Mouse (Mus musculus) stomach, postnatal 0 days (tissue): ENCODE measurements around the gene Sult2a7. TPM values are rescaled to one million over a fixed set of nuclear protein-coding genes. Genes with fewer than 3 reads are reported as not detected.

Experiments
- ATAC-seq: fragments of 200-750 bp; cut with Nextera tagmentation; 2 replicates; pipeline ENCODE4 v1.8.0; 2017; ENCODE audit not compliant: low FRiP score, low TSS enrichment
- DNase-seq: peaks from one replicate; pipeline ENCODE4 v3.0.0-alpha.2; 2016; ENCODE audit warnings: low spot score
- H3K27ac ChIP-seq: fragments of 300-500 bp; sonication (generic); replicated peaks from 2 replicates; pipeline ENCODE4 v1.5.1; 2014; ENCODE audit warnings: mild to moderate bottlenecking, control low read depth
- H3K27me3 ChIP-seq: fragments of 300-500 bp; sonication (generic); 2 replicates; pipeline ENCODE4 v1.6.1; 2014; ENCODE audit warnings: low read length; ENCODE audit not compliant: control insufficient read depth, insufficient read depth
- H3K36me3 ChIP-seq: fragments of 300-500 bp; sonication (generic); 2 replicates; pipeline ENCODE4 v1.6.1; 2014; ENCODE audit warnings: low read length, mixed read lengths; ENCODE audit not compliant: control insufficient read depth, insufficient read depth
- H3K4me1 ChIP-seq: fragments of 300-500 bp; sonication (generic); replicated peaks from 2 replicates; pipeline ENCODE4 v1.6.1; 2014; ENCODE audit warnings: antibody characterized with exemption; ENCODE audit not compliant: control insufficient read depth, insufficient read depth
- H3K4me2 ChIP-seq: fragments of 300-500 bp; sonication (generic); replicated peaks from 2 replicates; pipeline ENCODE4 v1.6.1; 2014; ENCODE audit warnings: low read depth, mild to moderate bottlenecking, control low read depth, moderate library complexity
- H3K4me3 ChIP-seq: fragments of 300-500 bp; sonication (generic); 2 replicates; pipeline ENCODE4 v1.5.1; 2014; ENCODE audit warnings: low read depth, low read length, control low read depth
- H3K9ac ChIP-seq: fragments of 300-500 bp; sonication (generic); 2 replicates; pipeline ENCODE4 v1.6.1; 2014; ENCODE audit warnings: mild to moderate bottlenecking, low read length, control low read depth, mixed read lengths
- H3K9me3 ChIP-seq: fragments of 300-500 bp; sonication (generic); 2 replicates; pipeline ENCODE4 v1.6.1; 2016; ENCODE audit warnings: low read length; ENCODE audit not compliant: control insufficient read depth
- CTCF ChIP-seq: IDR thresholded peaks from 2 replicates; pipeline ENCODE4 v1.5.1; 2016; ENCODE audit warnings: antibody characterized with exemption, low read depth, mild to moderate bottlenecking, moderate library complexity
- EP300 ChIP-seq: optimal IDR thresholded peaks from 2 replicates; pipeline ENCODE3; 2016; ENCODE audit warnings: antibody characterized with exemption
- WGBS: fragments of 180-500 bp; shearing (Covaris S2); extraction: QIAGEN DNeasy Blood & Tissue Kit; methylation state at CpG from one replicate; pipeline ENCODE4 v1.1.7; 2014; 5-methylcytosine and 5-hydroxymethylcytosine counted together
- polyA plus RNA-seq: library from polyadenylated mRNA; unstranded; fragments of >200 nt; fragmentation: Nextera tagmentation; extraction: Ambion mirVana; gene quantifications from 2 replicates; pipeline ENCODE4 v1.2.1, GENCODE M21; 2015

Gene Sult2a7
- polyA plus RNA-seq, 1 experiment from 2014 or later: not detected

DNA sequence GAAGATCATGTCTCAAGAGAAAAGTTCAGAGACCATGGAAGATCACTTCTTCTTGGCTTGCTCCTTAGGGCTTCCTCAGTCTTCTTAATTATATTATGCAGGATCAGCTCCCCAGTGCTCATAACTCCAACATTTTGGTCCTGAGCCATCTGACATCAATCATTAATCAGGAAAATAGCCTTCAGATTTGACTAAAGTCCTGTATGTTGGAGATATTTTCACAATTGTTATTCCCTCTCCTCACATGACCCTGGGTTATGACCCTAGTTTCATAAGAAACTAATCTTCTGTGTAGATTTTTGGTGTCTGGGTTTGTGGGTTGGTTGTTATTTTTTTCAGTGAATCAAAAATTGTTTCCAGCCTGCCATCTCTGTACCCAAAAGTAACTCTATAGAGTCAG lies 54.4 kb downstream of the Sult2a7 start:
- Histone ChIP-seq H3K27me3 (no peaks in the 10 kb centered on the region), H3K4me1 (no peaks in the 10 kb centered on the region), H3K27ac (no peak overlapping the region), H3K36me3 (no peaks in the 10 kb centered on the region), H3K4me3 (no peak overlapping the region), H3K9ac (no peak overlapping the region), H3K9me3 (no peaks in the 10 kb centered on the region), H3K4me2 (no peak overlapping the region)
- DNase-seq: no peak
- no peak for TF ChIP-seq CTCF
- TF ChIP-seq EP300: no peak
- ATAC-seq: no peak

DNA sequence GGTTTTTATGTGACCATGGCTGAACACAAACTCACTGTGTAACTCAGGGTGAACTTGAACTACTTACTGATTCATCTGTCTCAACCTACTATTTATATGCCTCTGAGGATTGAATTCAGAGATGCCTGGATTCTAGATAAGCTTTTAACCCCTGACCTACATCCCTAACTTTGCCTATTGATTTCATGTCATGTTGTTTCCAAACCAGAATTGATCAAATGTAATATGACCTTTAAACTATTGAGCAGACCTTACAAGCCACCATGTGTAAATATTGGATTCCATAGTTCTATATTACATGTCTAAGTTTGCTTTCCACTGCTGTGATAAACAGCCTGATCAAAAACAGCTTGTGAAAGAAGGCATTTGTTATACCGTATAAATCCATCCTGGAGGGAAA lies 55.5 kb downstream of the Sult2a7 start:
- no peaks in the 10 kb centered on the region for H3K4me1 ChIP-seq
- ATAC-seq: no peak
- no peak overlapping the region for H3K9ac ChIP-seq
- no peak overlapping the region for H3K4me2 ChIP-seq
- no peak overlapping the region for H3K4me3 ChIP-seq
- H3K9me3 ChIP-seq: no peaks in the 10 kb centered on the region
- no peaks in the 10 kb centered on the region for H3K27me3 ChIP-seq
- H3K36me3 ChIP-seq: no peaks in the 10 kb centered on the region
- DNase-seq: no peak
- H3K27ac ChIP-seq: no peak overlapping the region
- no peak for TF ChIP-seq EP300
- no peak for TF ChIP-seq CTCF
- WGBS: 74% methylated on average over 1 of the region's 1 CpGs

DNA sequence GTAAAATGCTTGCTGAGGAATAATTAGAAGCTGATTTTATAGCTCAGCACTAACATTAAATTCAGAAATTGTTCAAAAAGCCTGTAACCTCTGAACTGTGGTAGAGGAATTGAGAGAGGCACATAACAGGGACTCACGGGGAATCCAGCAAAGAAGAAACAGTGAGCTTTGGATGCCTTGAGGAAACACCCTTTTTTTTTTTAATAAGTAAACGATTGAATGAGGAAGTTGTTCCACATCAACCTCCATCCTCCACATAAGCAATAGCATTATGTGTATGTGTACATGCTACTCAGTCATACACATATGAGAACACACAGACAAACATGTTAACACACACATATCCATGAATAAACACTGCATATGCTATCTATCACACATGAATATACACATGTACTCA lies 56.0 kb downstream of the Sult2a7 start:
- 67% methylated on average over 2 of the region's 2 CpGs for WGBS
- Histone ChIP-seq H3K9ac (no peak overlapping the region), H3K27ac (no peak overlapping the region), H3K36me3 (no peaks in the 10 kb centered on the region), H3K27me3 (no peaks in the 10 kb centered on the region), H3K4me2 (no peak overlapping the region), H3K4me1 (no peaks in the 10 kb centered on the region), H3K9me3 (no peaks in the 10 kb centered on the region), H3K4me3 (no peak overlapping the region)
- TF ChIP-seq CTCF (no peak), EP300 (no peak)
- DNase-seq (no peak), ATAC-seq (no peak)

Other genes with a start within 250 kb of the Sult2a7 start
- gene Sult2a6, start 239.4 kb downstream of the Sult2a7 start, polyA plus RNA-seq: not detected in 2 replicates
- not detected in 2 replicates for gene Obox8, start 160.7 kb downstream of the Sult2a7 start, polyA plus RNA-seq
- gene Sult2a8, start 47.5 kb downstream of the Sult2a7 start, polyA plus RNA-seq: 0.15 TPM in 1 of 2 replicates, not detected in the other
- gene Vmn1r90, start 69.3 kb upstream of the Sult2a7 start, polyA plus RNA-seq: 0.05 TPM in 2 replicates
- not detected in 2 replicates for gene Obox7, start 165.3 kb upstream of the Sult2a7 start, polyA plus RNA-seq